Mouse (Mus musculus) olfactory bulb, adult 2 months (tissue): ENCODE data around the gene Top1.

Experiments used
- CTCF ChIP-seq: fragments of 200-500 bp; IDR thresholded peaks from 2 replicates; pipeline ENCODE4 v1.5.1; 2012; ENCODE audit warnings: low read depth, mild to moderate bottlenecking, low read length, moderate library complexity; ENCODE audit not compliant: insufficient read depth
- POLR2A ChIP-seq: fragments of 200-500 bp; IDR thresholded peaks from 2 replicates; pipeline ENCODE4 v1.6.1; 2012; ENCODE audit warnings: mild to moderate bottlenecking, low read depth, low read length, moderate library complexity; ENCODE audit not compliant: insufficient read depth

DNA sequence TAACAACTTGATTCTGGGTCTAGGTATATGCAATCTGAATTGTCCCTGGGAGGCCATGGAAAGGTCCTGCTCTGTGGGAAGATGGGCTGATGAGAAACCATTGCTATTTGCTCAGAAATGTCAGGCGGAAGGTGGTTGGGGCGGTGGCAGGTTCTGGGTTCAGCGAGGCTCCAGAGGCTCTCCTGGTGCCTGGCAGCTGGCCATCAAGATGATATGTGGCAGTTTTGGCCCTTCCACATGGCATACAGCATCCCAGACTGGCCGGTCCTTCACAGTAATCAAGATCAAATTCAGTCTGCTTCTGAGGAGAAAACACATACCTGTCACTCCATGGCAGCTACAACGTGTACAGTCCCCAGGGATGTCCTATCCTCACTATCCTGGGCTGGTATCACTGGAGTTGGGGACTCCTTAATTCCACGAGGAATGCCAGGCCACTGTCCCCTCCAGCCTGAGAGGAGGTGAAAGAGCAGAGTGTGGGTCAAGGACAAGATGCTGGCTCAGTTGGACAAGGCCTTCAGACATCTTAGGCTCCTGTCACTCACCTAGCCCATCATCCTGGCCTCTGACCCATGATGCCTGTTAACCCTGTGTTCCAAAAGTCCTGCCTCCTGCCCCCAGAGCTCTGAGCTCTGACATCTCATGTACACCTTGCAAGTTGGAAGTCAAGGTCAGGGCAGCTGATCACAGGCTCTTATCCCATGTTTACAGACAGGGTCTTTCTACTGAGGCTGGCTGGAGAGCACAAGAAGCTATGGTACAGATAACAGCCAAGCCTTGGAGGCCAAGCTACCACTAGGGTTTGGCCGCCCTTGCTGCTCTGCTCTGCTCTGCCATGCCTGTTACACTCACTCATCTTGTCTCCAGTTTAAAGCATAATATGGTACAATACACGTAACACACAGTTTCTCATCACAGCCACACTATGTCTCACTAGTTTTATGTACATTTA is 125.9 kb downstream of the Top1 start:
- TF ChIP-seq POLR2A (no peak), CTCF (no peak)
